Mouse (Mus musculus) spleen, adult 18-20 months (tissue): ENCODE data around the gene Slco2a1.

ENCODE experiments used
- DNase-seq, 2 experiments: peaks; one replicate each; pipeline ENCODE4 v3.0.0; 2022; ENCODE audit warnings: mixed read lengths in 2 of 2

The Slco2a1 gene

GRCm38 (mm10) chr9:103038705-103039104, 50.2 kb downstream of the Slco2a1 start:
- DNase-seq, result no peak

GRCm38 (mm10) chr9:103040581-103040980, 52.1 kb downstream of the Slco2a1 start:
- no peak for DNase-seq

- no peak for DNase-seq
These were observed 56.9 kb downstream of the Slco2a1 start for GRCm38 (mm10) chr9:103045406-103045805.

GRCm38 (mm10) chr9:103049049-103049511, 60.6 kb downstream of the Slco2a1 start:
- no peak for DNase-seq

- DNase-seq, result no peak
These were observed 65.3 kb downstream of the Slco2a1 start for GRCm38 (mm10) chr9:103053829-103054228.

GRCm38 (mm10) chr9:103055061-103055460, 66.5 kb downstream of the Slco2a1 start:
- no peak for DNase-seq

GRCm38 (mm10) chr9:103056164-103056563, 67.7 kb downstream of the Slco2a1 start:
- no peak for DNase-seq

GRCm38 (mm10) chr9:103060551-103060950, 72.0 kb downstream of the Slco2a1 start:
- no peak for DNase-seq

GRCm38 (mm10) chr9:103061471-103062053, 73.0 kb downstream of the Slco2a1 start:
- DNase-seq, result no peak

GRCm38 (mm10) chr9:103063591-103063990, 75.1 kb downstream of the Slco2a1 start:
- DNase-seq, result no peak

GRCm38 (mm10) chr9:103066845-103067244, 78.3 kb downstream of the Slco2a1 start:
- DNase-seq, result no peak

- no peak for DNase-seq
These were observed 79.1 kb downstream of the Slco2a1 start for GRCm38 (mm10) chr9:103067651-103068050.

- DNase-seq, result no peak
These were observed 80.3 kb downstream of the Slco2a1 start for GRCm38 (mm10) chr9:103068769-103069168.

GRCm38 (mm10) chr9:103071541-103072203, 83.2 kb downstream of the Slco2a1 start:
- no peak for DNase-seq

GRCm38 (mm10) chr9:103072204-103072599, 83.7 kb downstream of the Slco2a1 start:
- no peak for DNase-seq

GRCm38 (mm10) chr9:103072926-103073515, 84.5 kb downstream of the Slco2a1 start:
- no peak for DNase-seq

GRCm38 (mm10) chr9:103076836-103077531, 88.5 kb downstream of the Slco2a1 start:
- DNase-seq, result no peak

- no peak for DNase-seq
These were observed 89.7 kb downstream of the Slco2a1 start for GRCm38 (mm10) chr9:103078194-103078691.

- no peak for DNase-seq
These were observed 91.7 kb downstream of the Slco2a1 start for GRCm38 (mm10) chr9:103080211-103080610.

- DNase-seq, result no peak
These were observed 93.9 kb downstream of the Slco2a1 start for GRCm38 (mm10) chr9:103082246-103082975.

GRCm38 (mm10) chr9:103083405-103083804, 94.9 kb downstream of the Slco2a1 start:
- DNase-seq, result no peak

- DNase-seq, result no peak
These were observed 98.2 kb downstream of the Slco2a1 start for GRCm38 (mm10) chr9:103086736-103087135.

GRCm38 (mm10) chr9:103087301-103087700, 98.8 kb downstream of the Slco2a1 start:
- no peak for DNase-seq
